Mouse (Mus musculus) stomach, embryonic 14.5 days (tissue): Measurements from ENCODE around the gene Tac4. TPM values are rescaled to one million over a fixed set of nuclear protein-coding genes. Genes with fewer than 3 reads are reported as not detected.

ENCODE experiments used
- ATAC-seq: fragments of 200-750 bp; cut with Nextera tagmentation; 2 replicates; pipeline ENCODE4 v1.8.0; 2017; ENCODE audit warnings: low read depth, moderate TSS enrichment; ENCODE audit not compliant: insufficient number of reproducible peaks, insufficient read depth, low FRiP score
- H3K27ac ChIP-seq: fragments of 300-500 bp; sonication (generic); 2 replicates; pipeline ENCODE4 v1.5.1; 2014; ENCODE audit warnings: mild to moderate bottlenecking, low read length, moderate library complexity, mixed read lengths
- H3K27me3 ChIP-seq: fragments of 300-500 bp; sonication (generic); 2 replicates; pipeline ENCODE4 v1.6.1; 2014; ENCODE audit warnings: low read length, control low read depth, mixed read lengths; ENCODE audit not compliant: control insufficient read depth, insufficient read depth
- H3K36me3 ChIP-seq: fragments of 300-500 bp; sonication (generic); 2 replicates; pipeline ENCODE4 v1.6.1; 2014; ENCODE audit warnings: mild to moderate bottlenecking, control low read depth, low read length, moderate library complexity, mixed read lengths; ENCODE audit not compliant: control insufficient read depth, insufficient read depth
- H3K4me1 ChIP-seq: fragments of 300-500 bp; sonication (generic); 2 replicates; pipeline ENCODE4 v1.6.1; 2014; ENCODE audit warnings: low read length, control low read depth, mixed read lengths; ENCODE audit not compliant: control insufficient read depth, insufficient read depth
- H3K4me2 ChIP-seq: fragments of 300-500 bp; sonication (generic); replicated peaks from 2 replicates; pipeline ENCODE4 v1.6.1; 2014; ENCODE audit warnings: low read depth, low read length, control low read depth
- H3K4me3 ChIP-seq: fragments of 300-500 bp; sonication (generic); 2 replicates; pipeline ENCODE4 v1.5.1; 2014; ENCODE audit warnings: low read depth, low read length, control low read depth
- H3K9ac ChIP-seq: fragments of 300-500 bp; sonication (generic); replicated peaks from 2 replicates; pipeline ENCODE4 v1.6.1; 2014; ENCODE audit warnings: low read depth, mild to moderate bottlenecking, control low read depth, low read length, moderate library complexity, mixed read lengths
- H3K9me3 ChIP-seq: fragments of 300-500 bp; sonication (generic); 2 replicates; pipeline ENCODE4 v1.6.1; 2016; ENCODE audit warnings: low read depth, low read length, control low read depth; ENCODE audit not compliant: control insufficient read depth
- WGBS: fragments of 180-500 bp; shearing (Covaris S2); extraction: QIAGEN DNeasy Blood & Tissue Kit; methylation state at CpG from one replicate; pipeline ENCODE4 v1.1.7; 2014; 5-methylcytosine and 5-hydroxymethylcytosine counted together
- polyA plus RNA-seq: library from polyadenylated mRNA; unstranded; fragments of >200 nt; fragmentation: Nextera tagmentation; extraction: Ambion mirVana; gene quantifications from 2 replicates; pipeline ENCODE4 v1.2.1, GENCODE M21; 2014

The Tac4 gene
- polyA plus RNA-seq, 1 experiment from 2014 or later: not detected

DNA sequence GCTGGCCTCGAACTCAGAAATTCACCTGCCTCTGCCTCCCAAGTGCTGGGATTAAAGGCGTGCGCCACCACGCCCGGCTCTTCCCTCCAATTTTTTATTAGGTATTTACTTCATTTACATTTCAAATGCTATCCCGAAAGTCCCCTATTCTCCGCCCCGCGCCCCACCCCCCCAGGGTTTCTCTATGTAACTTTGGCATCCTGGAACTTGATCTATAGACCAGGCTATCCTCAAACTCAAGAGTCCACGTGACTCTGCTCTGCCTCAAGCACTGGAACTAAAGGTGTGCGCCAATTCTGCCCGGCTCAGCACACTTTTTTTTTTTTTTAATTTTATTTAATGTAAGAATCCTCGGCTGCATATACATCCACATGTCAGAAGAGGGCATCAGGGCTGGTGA, 34.4 kb downstream of the Tac4 start:
- ATAC-seq: no peak
- Histone ChIP-seq H3K27ac (no peak overlapping the region), H3K9ac (no peak overlapping the region), H3K4me1 (no peaks in the 10 kb centered on the region), H3K36me3 (peaks cover 68% of the 10 kb centered on the region), H3K9me3 (no peaks in the 10 kb centered on the region), H3K4me2 (no peak overlapping the region), H3K4me3 (no peak overlapping the region), H3K27me3 (no peaks in the 10 kb centered on the region)
- WGBS: 95% methylated on average over 13 of the region's 13 CpGs

DNA sequence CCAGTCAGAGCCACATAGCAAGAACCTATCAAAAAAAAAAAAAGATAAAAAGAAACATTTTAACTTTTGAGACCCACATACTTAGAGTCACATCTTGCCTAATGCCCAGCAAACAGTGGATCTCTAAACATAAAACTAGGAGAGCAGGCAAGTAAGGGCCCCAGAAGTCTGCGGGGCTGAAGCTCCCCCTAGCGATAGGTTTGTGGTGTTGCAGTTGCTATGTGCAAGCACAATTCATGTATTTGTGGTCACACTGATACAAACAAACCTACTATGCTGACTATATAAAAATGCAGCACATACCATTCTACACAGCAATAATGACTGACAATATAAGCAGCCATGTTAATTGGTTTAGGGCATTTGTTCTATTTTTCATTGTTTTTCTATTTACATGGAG, 36.8 kb downstream of the Tac4 start:
- no peaks in the 10 kb centered on the region for H3K27me3 ChIP-seq
- H3K9me3 ChIP-seq: no peaks in the 10 kb centered on the region
- H3K4me2 ChIP-seq: no peak overlapping the region
- H3K9ac ChIP-seq: no peak overlapping the region
- 15% methylated on average over 2 of the region's 2 CpGs for WGBS
- peaks cover 69% of the 10 kb centered on the region for H3K36me3 ChIP-seq
- no peaks in the 10 kb centered on the region for H3K4me1 ChIP-seq
- no peak overlapping the region for H3K27ac ChIP-seq
- ATAC-seq: no peak
- H3K4me3 ChIP-seq: no peak overlapping the region

DNA sequence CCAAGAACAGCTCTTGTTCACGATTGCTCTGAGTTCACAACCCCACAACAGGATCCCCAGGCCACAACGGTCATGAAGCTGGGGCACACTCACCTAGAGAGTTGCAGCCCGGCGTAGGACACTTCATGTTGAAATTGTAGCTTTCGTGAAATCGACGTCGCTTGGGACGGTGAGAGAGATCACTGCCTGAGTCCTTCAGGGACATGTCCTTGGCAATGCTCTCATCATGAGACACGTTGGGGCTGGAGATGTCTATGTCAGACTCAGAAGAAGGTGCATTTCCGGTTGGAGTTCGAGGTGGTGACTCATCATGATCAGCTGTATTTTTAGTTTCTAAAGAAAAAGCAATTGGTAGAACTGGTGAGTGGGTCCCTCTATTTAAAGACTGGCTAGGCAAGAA, 38.6 kb downstream of the Tac4 start:
- Histone ChIP-seq H3K4me1 (no peaks in the 10 kb centered on the region), H3K9me3 (no peaks in the 10 kb centered on the region), H3K9ac (no peak overlapping the region), H3K4me3 (no peak overlapping the region), H3K27me3 (no peaks in the 10 kb centered on the region), H3K36me3 (peaks cover 55% of the 10 kb centered on the region), H3K4me2 (no peak overlapping the region), H3K27ac (no peak overlapping the region)
- whole genome bisulfite sequencing: 93% methylated on average over 12 of the region's 12 CpGs
- no peak for ATAC-seq

DNA sequence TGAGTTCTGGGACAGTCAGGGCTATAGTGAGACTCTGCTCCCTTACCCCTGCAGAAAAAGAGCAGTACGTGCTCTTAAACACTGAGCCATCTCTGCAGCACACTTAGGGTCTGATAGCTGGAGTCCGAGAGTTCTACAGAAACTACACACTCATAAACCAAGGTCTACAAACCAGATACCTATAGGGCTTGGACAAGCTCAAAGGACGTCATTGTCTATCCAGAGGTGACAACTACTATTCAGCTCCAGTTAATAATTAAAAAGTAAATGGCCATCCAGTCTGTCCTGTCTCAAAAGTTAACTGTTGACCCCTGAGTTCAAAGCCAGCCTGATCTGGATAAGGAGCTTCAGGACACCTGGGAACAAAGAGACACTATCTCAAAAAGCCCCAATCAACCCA, 40.4 kb downstream of the Tac4 start:
- 69% methylated on average over 3 of the region's 3 CpGs for WGBS
- no peaks in the 10 kb centered on the region for H3K9me3 ChIP-seq
- no peak for ATAC-seq
- H3K4me2 ChIP-seq: no peak overlapping the region
- no peak overlapping the region for H3K4me3 ChIP-seq
- H3K27ac ChIP-seq: no peak overlapping the region
- H3K36me3 ChIP-seq: peaks cover 55% of the 10 kb centered on the region
- H3K9ac ChIP-seq: no peak overlapping the region
- no peaks in the 10 kb centered on the region for H3K27me3 ChIP-seq
- no peaks in the 10 kb centered on the region for H3K4me1 ChIP-seq

DNA sequence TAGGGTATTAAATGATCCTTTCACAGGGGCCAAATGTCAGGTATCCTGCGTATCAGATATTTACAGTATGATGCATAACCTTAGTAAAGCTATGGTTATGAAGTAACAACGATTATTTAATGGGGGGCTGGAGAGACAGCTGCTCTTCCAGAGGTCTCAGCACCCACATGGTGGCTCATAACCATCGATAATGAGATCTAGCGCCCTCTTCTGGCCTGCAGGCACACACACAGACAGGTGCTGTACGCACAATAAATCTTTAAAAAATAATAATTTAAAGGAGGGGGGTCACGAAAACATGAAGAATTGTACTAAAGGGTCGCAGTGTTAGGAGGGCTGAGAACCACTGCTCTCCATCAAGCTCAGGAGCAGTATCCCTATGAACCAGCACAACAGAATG, 44.3 kb downstream of the Tac4 start:
- H3K36me3 ChIP-seq: peaks cover 29% of the 10 kb centered on the region
- no peak for ATAC-seq
- H3K9ac ChIP-seq: no peak overlapping the region

DNA sequence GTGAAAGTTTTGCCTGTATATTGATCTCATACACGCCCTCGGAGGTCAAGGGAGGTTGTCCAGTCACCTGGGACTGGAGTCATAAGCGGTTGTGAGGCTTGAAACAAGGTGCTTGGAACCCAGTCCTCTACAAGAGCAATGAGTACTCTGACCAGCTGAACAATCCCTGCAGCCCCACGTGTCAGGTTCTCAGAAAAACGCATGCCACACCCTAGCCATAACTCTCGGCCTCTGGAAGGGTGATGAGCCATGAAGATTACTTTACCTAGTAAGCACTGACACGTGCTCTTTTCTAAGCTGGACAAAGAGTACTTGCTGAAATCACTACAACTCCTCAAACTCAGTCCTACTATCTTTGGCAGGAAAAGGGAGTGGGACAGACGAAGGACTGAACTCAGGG, 46.2 kb downstream of the Tac4 start:
- no peak overlapping the region for H3K9ac ChIP-seq
- H3K27me3 ChIP-seq: no peaks in the 10 kb centered on the region
- no peak for ATAC-seq
- H3K4me2 ChIP-seq: no peak overlapping the region
- peaks cover 6% of the 10 kb centered on the region; the same call in 1 of the 2 replicates for H3K4me1 ChIP-seq
- H3K36me3 ChIP-seq: peaks cover 10% of the 10 kb centered on the region
- H3K9me3 ChIP-seq: no peaks in the 10 kb centered on the region
- no peak overlapping the region for H3K4me3 ChIP-seq
- 72% methylated on average over 8 of the region's 8 CpGs for WGBS
- H3K27ac ChIP-seq: no peak overlapping the region

More for the DNA sequence above, 44.3 kb downstream of the Tac4 start:
- H3K4me1 ChIP-seq: no peaks in the 10 kb centered on the region; the same call in 1 of the 2 replicates
- no peak overlapping the region for H3K27ac ChIP-seq
- H3K4me3 ChIP-seq: no peak overlapping the region
- no peaks in the 10 kb centered on the region for H3K9me3 ChIP-seq
- H3K4me2 ChIP-seq: no peak overlapping the region
- H3K27me3 ChIP-seq: no peaks in the 10 kb centered on the region
- WGBS: 93% methylated on average over 7 of the region's 7 CpGs

DNA sequence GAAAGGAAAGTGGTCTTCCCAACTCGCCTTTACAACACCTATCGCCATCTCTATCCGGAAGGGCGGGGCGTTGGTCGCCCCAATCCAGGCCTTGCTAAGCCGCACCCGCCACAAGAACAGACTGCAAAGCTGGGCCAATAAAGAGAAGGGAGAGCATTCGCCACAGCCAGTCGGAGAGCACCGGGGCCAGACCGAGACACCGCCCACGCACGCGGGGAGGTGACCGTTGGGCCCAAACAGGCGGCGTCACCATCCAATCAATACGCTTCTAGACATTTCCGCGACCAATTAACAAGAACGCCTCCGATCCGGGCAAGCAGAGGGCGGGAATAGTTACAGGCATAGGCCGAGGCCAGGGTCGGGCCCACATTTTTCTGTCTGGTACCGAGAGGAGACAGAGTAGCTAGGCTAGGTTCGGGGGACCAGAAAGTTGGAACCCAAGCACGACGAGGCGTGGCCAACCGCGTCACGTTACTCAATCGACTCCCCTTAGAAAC, 48.2 kb downstream of the Tac4 start:
- under 1% methylated on average over 37 of the region's 37 CpGs for WGBS
- peak overlapping the region; percentile 70 for H3K4me2 ChIP-seq

DNA sequence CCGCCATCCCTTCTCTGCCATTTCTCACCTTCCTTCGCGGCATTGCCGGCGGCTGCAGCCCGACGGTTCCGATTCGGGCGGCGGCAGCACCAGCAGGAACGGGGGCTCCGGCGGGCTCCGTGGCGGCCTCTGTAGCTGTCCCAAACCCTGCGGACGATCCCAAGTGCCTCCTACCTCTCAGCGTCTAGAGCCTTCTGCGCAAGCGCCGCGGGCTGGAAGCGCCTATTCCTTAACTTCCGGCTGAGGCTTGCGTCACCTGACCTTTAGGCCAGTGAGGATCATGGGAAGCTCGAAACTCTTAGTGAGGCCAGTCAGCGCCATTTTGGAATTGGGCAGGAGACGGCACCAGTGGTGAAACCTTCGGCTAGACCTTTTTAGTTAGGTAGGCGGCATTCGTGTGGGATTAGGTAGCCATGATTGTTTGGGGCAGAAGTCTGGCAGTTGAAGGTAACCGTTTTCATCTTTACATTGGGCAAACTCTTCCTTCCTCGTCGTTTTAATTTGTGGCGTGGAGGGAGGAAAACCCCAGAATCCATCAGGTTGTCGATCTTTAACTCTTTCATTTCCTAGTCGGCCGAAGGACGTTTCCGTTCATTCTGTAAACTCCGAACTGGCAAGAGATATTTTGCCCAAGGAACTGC, 48.8 kb downstream of the Tac4 start, which contains the start of gene Kat7:
Kat7 (minus strand) TSS at position 240 of the 641 bp plus-strand sequence.
- Histone ChIP-seq H3K4me3 (peak within 1 kb of the TSS; percentile 77), H3K9me3 (no peaks in the 10 kb centered on the region), H3K36me3 (no peaks in the 10 kb centered on the region; the same call in 1 of the 2 replicates), H3K27ac (peak within 1 kb of the TSS; percentile 96), H3K9ac (peak within 1 kb of the TSS; percentile 94), H3K4me2 (peak within 1 kb of the TSS; percentile 70), H3K4me1 (peaks cover 6% of the 10 kb centered on the region; the same call in 1 of the 2 replicates), H3K27me3 (no peaks in the 10 kb centered on the region)
- ATAC-seq: peak; percentile 92
- under 1% methylated on average over 42 of the region's 42 CpGs for WGBS

More for the DNA sequence above, 48.2 kb downstream of the Tac4 start:
- H3K36me3 ChIP-seq: no peaks in the 10 kb centered on the region; the same call in 1 of the 2 replicates
- peak overlapping the region; percentile 77 for H3K4me3 ChIP-seq
- peak overlapping the region; percentile 94 for H3K9ac ChIP-seq
- H3K27ac ChIP-seq: peak overlapping the region; percentile 96
- ATAC-seq: peak; percentile 95
- no peaks in the 10 kb centered on the region for H3K9me3 ChIP-seq
- no peaks in the 10 kb centered on the region for H3K27me3 ChIP-seq
- H3K4me1 ChIP-seq: peaks cover 6% of the 10 kb centered on the region; the same call in 1 of the 2 replicates
